Mouse (Mus musculus) MEL (cell line): ENCODE results near the gene B3galnt2. TPM values are rescaled to one million over a fixed set of nuclear protein-coding genes. Genes with fewer than 3 reads are reported as not detected.

ENCODE experiments used
- DNase-seq: peaks from one replicate; pipeline ENCODE4 v3.0.0; 2011; ENCODE audit warnings: low read depth, low spot score
- H3K27ac ChIP-seq: 2 replicates; pipeline ENCODE4 v1.5.1; 2012; ENCODE audit warnings: low read depth, mild to moderate bottlenecking, control low read depth, low read length, moderate library complexity; ENCODE audit not compliant: control insufficient read depth
- H3K27me3 ChIP-seq, 2 experiments: fragments of 150-350 bp in 1 of 2; sonication (generic) in 1 of 2; 2 replicates each; pipeline ENCODE4 v1.6.1; 2012; ENCODE audit warnings: low read length in 2 of 2, mild to moderate bottlenecking in 2 of 2, improper control_type of control experiment in 1 of 2, moderate library complexity in 1 of 2; ENCODE audit not compliant: insufficient read depth in 2 of 2, control insufficient read depth in 1 of 2
- H3K36me3 ChIP-seq, 2 experiments: 2 replicates each; pipeline ENCODE4 v1.6.1; 2012 to 2014; ENCODE audit warnings: low read length in 2 of 2, improper control_type of control experiment in 1 of 2, inconsistent platforms in 1 of 2, mild to moderate bottlenecking in 1 of 2; ENCODE audit not compliant: insufficient read depth in 2 of 2, control insufficient read depth in 1 of 2
- H3K4me1 ChIP-seq, 2 experiments: fragments of 150-350 bp in 1 of 2; sonication (generic) in 1 of 2; 2 replicates each; pipeline ENCODE4 v1.6.1; 2012; ENCODE audit warnings: low read length in 2 of 2, improper control_type of control experiment in 1 of 2, mild to moderate bottlenecking in 1 of 2; ENCODE audit not compliant: insufficient read depth in 2 of 2, control insufficient read depth in 1 of 2
- H3K4me3 ChIP-seq, 2 experiments: fragments of 150-350 bp in 1 of 2; sonication (generic) in 1 of 2; 2 replicates each; pipeline ENCODE4 v1.5.1; 2012; ENCODE audit warnings: low read depth in 2 of 2, low read length in 2 of 2, mild to moderate bottlenecking in 2 of 2, moderate library complexity in 2 of 2, control low read depth in 1 of 2, improper control_type of control experiment in 1 of 2; ENCODE audit not compliant: control insufficient read depth in 1 of 2, insufficient read depth in 1 of 2
- H3K79me2 ChIP-seq: 2 replicates; pipeline ENCODE4 v1.6.1; 2012; ENCODE audit warnings: mild to moderate bottlenecking, low read length, moderate library complexity; ENCODE audit not compliant: control insufficient read depth, poor library complexity, insufficient read depth
- H3K9ac ChIP-seq: 2 replicates; pipeline ENCODE4 v1.6.1; 2012; ENCODE audit warnings: low read depth, mild to moderate bottlenecking, control low read depth, low read length, moderate library complexity; ENCODE audit not compliant: control insufficient read depth, poor library complexity, severe bottlenecking
- H3K9me3 ChIP-seq: fragments of 150-350 bp; sonication (generic); replicated peaks from 2 replicates; pipeline ENCODE4 v1.6.1; 2012; ENCODE audit warnings: mild to moderate bottlenecking, low read length, improper control_type of control experiment, moderate library complexity; ENCODE audit not compliant: insufficient read depth
- CHD1 ChIP-seq: IDR thresholded peaks from 2 replicates; pipeline ENCODE4 v1.6.1; 2012; ENCODE audit warnings: low read depth, mild to moderate bottlenecking, inconsistent platforms, low read length, improper control_type of control experiment
- CHD2 ChIP-seq: IDR thresholded peaks from 2 replicates; pipeline ENCODE4 v1.6.1; 2011; ENCODE audit warnings: low read length, improper control_type of control experiment
- CTCF ChIP-seq, 3 experiments: IDR thresholded peaks in 2 of 3; conservative IDR thresholded peaks in 1 of 3; 2 replicates each; pipeline ENCODE4 v1.5.1; 2011 to 2012; ENCODE audit warnings: low read length in 3 of 3, low read depth in 2 of 3, mild to moderate bottlenecking in 2 of 3, improper control_type of control experiment in 1 of 3, inconsistent platforms in 1 of 3, mixed read lengths in 1 of 3, moderate library complexity in 1 of 3; ENCODE audit not compliant: control insufficient read depth in 1 of 3, insufficient read depth in 1 of 3, poor library complexity in 1 of 3, severe bottlenecking in 1 of 3
- ELF1 ChIP-seq: IDR thresholded peaks from 2 replicates; pipeline ENCODE4 v1.6.1; 2014; ENCODE audit warnings: low read depth, mild to moderate bottlenecking, inconsistent platforms, low read length, improper control_type of control experiment, moderate library complexity
- EP300 ChIP-seq, 2 experiments: IDR thresholded peaks; 2 replicates each; pipeline ENCODE4 v1.6.1; 2011; ENCODE audit warnings: improper control_type of control experiment in 2 of 2, low read length in 2 of 2, low read depth in 1 of 2, mild to moderate bottlenecking in 1 of 2
- ETS1 ChIP-seq: IDR thresholded peaks from 2 replicates; pipeline ENCODE4 v1.6.1; 2012; ENCODE audit warnings: low read depth, mild to moderate bottlenecking, inconsistent platforms, low read length, improper control_type of control experiment, moderate library complexity
- HCFC1 ChIP-seq: IDR thresholded peaks from 2 replicates; pipeline ENCODE4 v1.6.1; 2012; ENCODE audit warnings: low read depth, mild to moderate bottlenecking, inconsistent platforms, low read length, improper control_type of control experiment, moderate library complexity
- JUND ChIP-seq: IDR thresholded peaks from 2 replicates; pipeline ENCODE4 v1.6.1; 2011; ENCODE audit warnings: low read depth, mild to moderate bottlenecking, improper control_type of control experiment, low read length
- KAT2A ChIP-seq: conservative IDR thresholded peaks from 2 replicates; pipeline ENCODE4 v1.6.1; 2012; ENCODE audit warnings: low read depth, low read length, improper control_type of control experiment, inconsistent platforms
- MAFK ChIP-seq: IDR thresholded peaks from 2 replicates; pipeline ENCODE4 v1.6.1; 2011; ENCODE audit warnings: low read depth, mild to moderate bottlenecking, low read length, improper control_type of control experiment, borderline replicate concordance
- MAX ChIP-seq: IDR thresholded peaks from 2 replicates; pipeline ENCODE4 v1.6.1; 2011; ENCODE audit warnings: low read length, improper control_type of control experiment
- MEF2A ChIP-seq: IDR thresholded peaks from 2 replicates; pipeline ENCODE4 v1.6.1; 2014; ENCODE audit warnings: low read depth, mild to moderate bottlenecking, inconsistent platforms, low read length, improper control_type of control experiment; ENCODE audit not compliant: poor library complexity, insufficient replicate concordance, severe bottlenecking; ENCODE audit errors: extremely low read depth
- MXI1 ChIP-seq: IDR thresholded peaks from 2 replicates; pipeline ENCODE4 v1.6.1; 2011; ENCODE audit warnings: mild to moderate bottlenecking, low read depth, low read length, improper control_type of control experiment
- MYB ChIP-seq: IDR thresholded peaks from 2 replicates; pipeline ENCODE4 v1.6.1; 2011; ENCODE audit warnings: mild to moderate bottlenecking, low read depth, low read length, improper control_type of control experiment
- MYC ChIP-seq: IDR thresholded peaks from 2 replicates; pipeline ENCODE4 v1.6.1; 2011; ENCODE audit warnings: low read depth, mild to moderate bottlenecking, low read length, improper control_type of control experiment, moderate library complexity
- NELFE ChIP-seq: IDR thresholded peaks from 2 replicates; pipeline ENCODE4 v1.6.1; 2011; ENCODE audit warnings: low read depth, low read length, improper control_type of control experiment
- NRF1 ChIP-seq: IDR thresholded peaks from 2 replicates; pipeline ENCODE4 v1.6.1; 2014; ENCODE audit warnings: low read depth, mild to moderate bottlenecking, inconsistent platforms, low read length, improper control_type of control experiment, moderate library complexity; ENCODE audit not compliant: poor library complexity, insufficient read depth, severe bottlenecking
- POLR2A ChIP-seq, 2 experiments: IDR thresholded peaks; 2 replicates each; pipeline ENCODE4 v1.6.1; 2011 to 2012; ENCODE audit warnings: low read length in 2 of 2, mild to moderate bottlenecking in 2 of 2, control low read depth in 1 of 2, improper control_type of control experiment in 1 of 2, low read depth in 1 of 2, moderate library complexity in 1 of 2; ENCODE audit not compliant: control insufficient read depth in 1 of 2, insufficient read depth in 1 of 2, poor library complexity in 1 of 2
- POLR2AphosphoS2 ChIP-seq: IDR thresholded peaks from 2 replicates; pipeline ENCODE4 v1.6.1; 2011; ENCODE audit warnings: low read length, improper control_type of control experiment
- POLR2AphosphoS5 ChIP-seq: IDR thresholded peaks from 2 replicates; pipeline ENCODE4 v1.6.1; 2012; ENCODE audit warnings: low read depth, borderline replicate concordance, mild to moderate bottlenecking, inconsistent platforms, low read length, moderate library complexity, mixed read lengths
- RCOR1 ChIP-seq: IDR thresholded peaks from 2 replicates; pipeline ENCODE4 v1.6.1; 2012; ENCODE audit warnings: low read depth, mild to moderate bottlenecking, inconsistent platforms, low read length, improper control_type of control experiment
- SIN3A ChIP-seq: IDR thresholded peaks from 2 replicates; pipeline ENCODE4 v1.6.1; 2012; ENCODE audit warnings: low read length, improper control_type of control experiment, inconsistent platforms
- TAL1 ChIP-seq: IDR thresholded peaks from 2 replicates; pipeline ENCODE4 v1.6.1; 2012; ENCODE audit warnings: mild to moderate bottlenecking, inconsistent platforms, low read length, moderate library complexity, mixed read lengths
- TBP ChIP-seq: IDR thresholded peaks from 2 replicates; pipeline ENCODE4 v1.8.0; 2011; ENCODE audit warnings: low read depth, low read length, improper control_type of control experiment
- TCF12 ChIP-seq: IDR thresholded peaks from 2 replicates; pipeline ENCODE4 v1.6.1; 2014; ENCODE audit warnings: low read depth, mild to moderate bottlenecking, inconsistent platforms, low read length, improper control_type of control experiment, moderate library complexity
- USF1 ChIP-seq: IDR thresholded peaks from 2 replicates; pipeline ENCODE4 v1.6.1; 2014; ENCODE audit warnings: low read depth, mild to moderate bottlenecking, inconsistent platforms, low read length, improper control_type of control experiment, moderate library complexity
- ZC3H11A ChIP-seq: IDR thresholded peaks from 2 replicates; pipeline ENCODE4 v1.6.1; 2012; ENCODE audit warnings: low read depth, mild to moderate bottlenecking, inconsistent platforms, low read length, improper control_type of control experiment
- ZMIZ1 ChIP-seq: IDR thresholded peaks from 2 replicates; pipeline ENCODE4 v1.6.1; 2012; ENCODE audit warnings: low read depth, mild to moderate bottlenecking, inconsistent platforms, low read length, improper control_type of control experiment, moderate library complexity
- ZNF384 ChIP-seq: IDR thresholded peaks from 2 replicates; pipeline ENCODE4 v1.6.1; 2012; ENCODE audit warnings: low read depth, mild to moderate bottlenecking, inconsistent platforms, low read length, improper control_type of control experiment
- polyA plus RNA-seq, 2 experiments: library from polyadenylated mRNA; stranded (reverse) in 1 of 2; unstranded in 1 of 2; fragments of >175 nt in 1 of 2; fragments of >200 nt in 1 of 2; gene quantifications; 2 replicates each; pipeline versions ENCODE4 v1.2.1 to v1.2.4; 2012; ENCODE audit warnings: low replicate concordance in 2 of 2, low read depth in 1 of 2; ENCODE audit not compliant: insufficient read length in 2 of 2, insufficient read depth in 1 of 2, missing spikeins in 1 of 2
- total RNA-seq: library from RNA; depleted of rRNA; stranded (reverse); fragments of 300-350 nt; gene quantifications from 2 replicates; pipeline ENCODE4 v1.2.3, GENCODE M21; 2012

The B3galnt2 gene
- total and polyA plus RNA-seq, 3 experiments, result 61.7 to 73.8 TPM; not detected in 1

GRCm38 (mm10) chr13:14038911-14039291 is 84.6 kb downstream of the B3galnt2 start:
- peak overlapping the region; percentile 70 to 94 for H3K4me3 ChIP-seq
- no peak for TF ChIP-seq MEF2A
- no peak for TF ChIP-seq TBP
- peaks cover 32% of the 10 kb centered on the region for H3K79me2 ChIP-seq
- peaks cover 12 to 17% of the 10 kb centered on the region in 2 experiments for H3K4me1 ChIP-seq
- no peaks in the 10 kb centered on the region for H3K9me3 ChIP-seq
- peak overlapping the region; percentile 75 for H3K9ac ChIP-seq
- H3K27me3 ChIP-seq, result no peaks in the 10 kb centered on the region
- DNase-seq, result peak; percentile 47
- peaks cover 4 to 22% of the 10 kb centered on the region in 2 experiments; a peak in 3 of 4 replicates for H3K36me3 ChIP-seq
- H3K27ac ChIP-seq, result peak overlapping the region; percentile 85

DNA sequence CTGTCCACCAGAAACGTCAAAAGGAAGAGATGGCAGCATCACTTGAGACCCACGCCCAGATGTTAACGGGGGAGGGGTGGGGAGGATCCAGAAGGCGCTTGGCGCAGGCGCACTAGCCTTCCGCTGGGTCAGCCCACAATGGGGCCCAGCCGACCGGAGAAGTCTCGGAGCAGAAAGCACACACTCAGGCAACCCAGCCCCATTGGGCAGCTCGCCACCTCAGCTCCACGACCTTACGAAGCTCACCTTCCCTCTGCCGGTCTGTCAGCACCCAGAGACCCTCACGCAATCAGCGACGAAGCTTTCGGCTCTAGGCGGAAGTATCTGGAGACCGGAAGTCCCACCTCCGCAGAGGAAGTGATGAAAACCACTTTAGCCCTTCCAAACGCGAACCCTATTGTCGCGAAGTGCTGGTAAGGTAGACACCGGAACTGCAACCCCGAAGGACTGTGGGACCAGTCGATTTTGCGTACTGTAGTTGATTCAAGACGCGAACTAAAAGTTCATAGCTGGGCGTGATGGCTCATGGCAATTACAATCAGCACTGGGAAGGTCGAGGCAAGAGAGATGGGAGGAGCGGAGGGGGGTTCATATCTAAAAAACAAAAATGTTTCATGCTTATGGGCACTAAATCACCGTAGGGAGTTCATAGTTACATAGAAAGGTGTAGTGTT is 85.2 kb downstream of the B3galnt2 start, which contains the start of gene Tbce:
Gene Tbce, minus strand, starts transcription at position 347 of the 674 bp plus-strand sequence.
- Histone ChIP-seq H3K27ac (peak within 1 kb of the TSS; percentile 85), H3K9me3 (no peaks in the 10 kb centered on the region), H3K27me3 (no peaks in the 10 kb centered on the region), H3K9ac (peak within 1 kb of the TSS; percentile 75), H3K36me3 (peaks cover 4 to 19% of the 10 kb centered on the region in 2 experiments; a peak in 3 of 4 replicates)
- TF ChIP-seq SIN3A, result peak; percentile 69
- TF ChIP-seq JUND, result no peak
- TF ChIP-seq MXI1, result peak; percentile 22; the same call in 1 of the 2 replicates
- TF ChIP-seq NELFE, result peak; percentile 69
- no peak for TF ChIP-seq TAL1
- TF ChIP-seq ETS1, result peak; percentile 44; the same call in 1 of the 2 replicates
- peak; percentile 31; the same call in 1 of the 2 replicates for TF ChIP-seq ZMIZ1
- 0 out of 2 replicates have a peak, but pooled peaks have one; percentile 5 for TF ChIP-seq ZNF384
- TF ChIP-seq MEF2A, result no peak
- no peak for TF ChIP-seq MYB
- no peak for TF ChIP-seq POLR2AphosphoS5
- TF ChIP-seq USF1, result no peak
- TF ChIP-seq MAFK, result no peak
- TF ChIP-seq POLR2AphosphoS2, result peak; percentile 48
- TF ChIP-seq NRF1, result peak; percentile 76
- TF ChIP-seq ZC3H11A, result no peak
- TF ChIP-seq ELF1, result peak; percentile 91
- TF ChIP-seq MAX, result peak; percentile 34; the same call in 1 of the 2 replicates
- TF ChIP-seq EP300 (IDR thresholded peaks at IDR 0.05; ENCODE audit: low read depth in 1 of 2, low read length in 2 of 2), result peak in 1 of 2 experiments; percentile 8; a peak in 1 of 4 replicates
- TF ChIP-seq CHD1, result no peak
- peak; percentile 67 to 92; a peak in 3 of 4 replicates for TF ChIP-seq POLR2A (IDR thresholded peaks at IDR 0.05; ENCODE audit: control insufficient read depth in 1 of 2, insufficient read depth in 1 of 2, low read depth in 1 of 2, low read length in 2 of 2, poor library complexity in 1 of 2)
- TF ChIP-seq HCFC1, result peak; percentile 88
- TF ChIP-seq KAT2A, result peak; percentile 65
- no peak for TF ChIP-seq MYC
- peak; percentile 54; the same call in 1 of the 2 replicates for TF ChIP-seq TCF12
- 0 out of 2 replicates have a peak, but pooled peaks have one; percentile 10 for TF ChIP-seq RCOR1
- TF ChIP-seq CTCF (IDR thresholded peaks at IDR 0.05 in 2 of 3, conservative IDR thresholded peaks at IDR 0.05 in 1 of 3; ENCODE audit: control insufficient read depth in 1 of 3, insufficient read depth in 1 of 3, low read depth in 2 of 3, low read length in 3 of 3, poor library complexity in 1 of 3, severe bottlenecking in 1 of 3), result no peak
- no peak for TF ChIP-seq CHD2
- peak; percentile 72 for TF ChIP-seq TBP
- TF ChIP-seq, all 39 proteins: peak for 17
- Histone ChIP-seq H3K79me2 (peaks cover 32% of the 10 kb centered on the region), H3K4me1 (peaks cover 9 to 13% of the 10 kb centered on the region in 2 experiments), H3K4me3 (peak within 1 kb of the TSS; percentile 70 to 94)
- peak; percentile 96 for DNase-seq
